Mouse (Mus musculus) heart, postnatal 25 days (tissue): ENCODE measurements at regions not wholly inside any gene's neighbourhood (a gene's known extent, or its start where the extent isn't known, plus 50 kb on each side); places are given as distances from the start of the nearest gene placed in this dataset.

Source experiments
- DNase-seq: peaks from one replicate; pipeline ENCODE4 v3.0.0; 2022; ENCODE audit warnings: low spot score
- intact Hi-C: fragments of 180-260 bp; cut with DNase I; formaldehyde crosslinking; loops from one replicate; pipeline ENCODE4 v1.15.1; 2025

GRCm38 (mm10) chr8:23580701-23581100 is 1145.0 kb downstream of the Adam3 start:
- intact Hi-C loops = no loop called here
- no peak for DNase-seq
